Mouse (Mus musculus) limb, embryonic 15.5 days (tissue): ENCODE results near the gene 1110008L16Rik. TPM values are rescaled to one million over a fixed set of nuclear protein-coding genes. Genes with fewer than 3 reads are reported as not detected.
"Not testable (repeated sequence)": the region's sequence is repeated elsewhere in the genome, so short reads cannot be mapped to it uniquely, and the experiment has no call there.

Experiments
- ATAC-seq: fragments of 200-750 bp; cut with Nextera tagmentation; 2 replicates; pipeline ENCODE4 v1.8.0; 2017; ENCODE audit warnings: low read depth, moderate TSS enrichment; ENCODE audit not compliant: insufficient number of reproducible peaks, low FRiP score, low TSS enrichment
- H3K27ac ChIP-seq: fragments of 300-500 bp; sonication (generic); 2 replicates; pipeline ENCODE4 v1.5.1; 2015; ENCODE audit warnings: moderate library complexity, mild to moderate bottlenecking, inconsistent platforms
- H3K27me3 ChIP-seq: fragments of 300-500 bp; sonication (generic); 2 replicates; pipeline ENCODE4 v1.6.1; 2015; ENCODE audit warnings: inconsistent platforms
- H3K36me3 ChIP-seq: fragments of 300-500 bp; sonication (generic); 2 replicates; pipeline ENCODE4 v1.6.1; 2015; ENCODE audit warnings: inconsistent platforms
- H3K4me1 ChIP-seq: fragments of 300-500 bp; sonication (generic); 2 replicates; pipeline ENCODE4 v1.6.1; 2015; ENCODE audit warnings: inconsistent platforms
- H3K4me2 ChIP-seq: fragments of 300-500 bp; sonication (generic); 2 replicates; pipeline ENCODE4 v1.6.1; 2015; ENCODE audit warnings: mild to moderate bottlenecking, inconsistent platforms
- H3K4me3 ChIP-seq: fragments of 300-500 bp; sonication (generic); 2 replicates; pipeline ENCODE4 v1.5.1; 2015; ENCODE audit warnings: mild to moderate bottlenecking, inconsistent platforms
- H3K9ac ChIP-seq: fragments of 300-500 bp; sonication (generic); 2 replicates; pipeline ENCODE4 v1.6.1; 2015; ENCODE audit warnings: inconsistent platforms
- H3K9me3 ChIP-seq: fragments of 300-500 bp; sonication (generic); 2 replicates; pipeline ENCODE4 v1.6.1; 2016; ENCODE audit warnings: inconsistent platforms
- WGBS: fragments of 180-500 bp; shearing (Covaris S2); methylation state at CpG from one replicate; pipeline ENCODE4 v1.1.7; 2015; 5-methylcytosine and 5-hydroxymethylcytosine counted together
- polyA plus RNA-seq: library from polyadenylated mRNA; unstranded; fragments of >200 nt; fragmentation: Nextera tagmentation; extraction: Ambion mirVana; gene quantifications from 2 replicates; pipeline ENCODE4 v1.2.1, GENCODE M21; 2015

Gene 1110008L16Rik
- polyA plus RNA-seq, 1 experiment from 2014 or later = 14.2 TPM

DNA sequence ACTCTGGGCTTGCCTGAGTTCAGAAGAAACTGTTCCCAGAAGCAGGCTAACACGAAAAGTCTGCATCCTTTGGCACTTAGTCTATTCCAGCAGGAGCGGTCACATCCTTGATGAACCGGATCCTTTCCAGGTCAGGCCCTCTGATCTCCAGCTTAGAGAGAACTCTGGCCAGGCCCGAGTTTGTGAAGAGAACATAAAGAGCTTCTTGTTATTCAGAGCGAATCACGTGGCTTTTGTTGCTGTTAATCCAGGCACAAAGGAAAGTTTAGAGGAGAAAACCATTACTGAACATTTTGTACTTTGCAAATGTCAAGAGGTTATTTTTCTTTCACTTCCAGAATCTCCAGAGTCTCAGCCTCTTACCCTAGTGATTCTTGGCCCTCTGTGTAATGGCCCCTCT is 86.6 kb downstream of the 1110008L16Rik start:
- no peak overlapping the region for H3K9ac ChIP-seq
- WGBS = 74% methylated on average over 6 of the region's 6 CpGs
- H3K27ac ChIP-seq = no peak overlapping the region
- ATAC-seq = no peak
- H3K4me1 ChIP-seq = 0 out of 2 replicates have a peak, but pooled peaks cover 11% of the 10 kb centered on the region
- peaks cover 6% of the 10 kb centered on the region for H3K36me3 ChIP-seq
- no peaks in the 10 kb centered on the region for H3K9me3 ChIP-seq
- H3K4me3 ChIP-seq = no peak overlapping the region
- H3K27me3 ChIP-seq = no peaks in the 10 kb centered on the region
- no peak overlapping the region for H3K4me2 ChIP-seq

DNA sequence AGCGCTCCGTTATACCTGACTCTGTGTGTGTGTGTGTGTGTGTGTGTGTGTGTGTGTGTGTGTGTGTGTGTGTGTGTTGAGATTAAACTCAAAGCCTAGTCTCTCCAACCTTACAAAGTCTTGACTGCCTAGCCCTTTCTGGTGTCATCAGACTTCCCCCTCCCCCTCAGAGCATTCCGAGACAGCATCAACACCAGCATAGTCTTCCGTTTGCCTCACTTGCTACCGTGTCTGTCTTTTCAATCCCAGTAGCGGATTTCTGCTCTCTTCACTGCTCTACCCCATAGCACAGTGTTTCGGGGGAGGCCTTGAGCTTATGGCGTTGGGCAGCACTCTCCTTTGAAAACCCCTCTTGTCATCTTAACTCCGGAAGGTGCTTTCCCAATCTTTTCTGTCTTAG is 87.1 kb downstream of the 1110008L16Rik start:
- Histone ChIP-seq H3K27ac (no peak overlapping the region), H3K4me1 (0 out of 2 replicates have a peak, but pooled peaks cover 11% of the 10 kb centered on the region), H3K27me3 (no peaks in the 10 kb centered on the region), H3K36me3 (peaks cover 6% of the 10 kb centered on the region), H3K9me3 (no peaks in the 10 kb centered on the region), H3K9ac (no peak overlapping the region), H3K4me2 (no peak overlapping the region), H3K4me3 (no peak overlapping the region)
- ATAC-seq = no peak
- WGBS = 76% methylated on average over 9 of the region's 9 CpGs

DNA sequence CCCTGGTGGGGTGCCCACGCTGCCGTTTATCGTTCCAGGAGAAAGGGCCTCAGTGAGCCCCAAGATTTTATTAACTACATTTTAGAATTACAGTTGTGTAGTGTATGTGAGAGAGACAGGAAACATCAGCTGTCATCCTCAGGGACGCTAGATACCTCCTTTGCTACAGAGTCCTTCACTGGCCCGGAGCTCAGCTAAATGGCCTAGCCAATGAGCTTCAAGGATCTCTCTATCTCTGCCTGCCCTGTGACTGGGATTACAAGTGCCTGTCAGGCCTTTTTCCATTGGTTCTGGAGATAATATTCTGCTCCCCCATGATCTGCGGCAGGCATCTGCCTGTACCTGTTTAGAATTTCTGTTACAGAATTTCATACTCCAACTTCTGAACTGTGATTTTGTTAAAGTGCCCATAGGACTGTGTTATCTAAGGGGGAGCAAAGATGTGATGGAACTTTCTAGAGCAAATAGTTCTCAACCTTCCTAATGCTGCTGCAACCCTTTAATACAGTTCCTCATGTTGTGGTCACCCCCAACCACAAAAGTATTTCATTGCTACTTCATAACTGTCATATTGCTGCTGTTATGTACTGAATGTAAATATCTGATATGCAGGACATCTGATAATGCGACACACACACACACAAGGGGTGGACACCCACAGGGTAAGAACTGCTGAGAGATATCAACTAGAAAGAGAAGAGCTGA is 87.9 kb downstream of the 1110008L16Rik start:
- no peaks in the 10 kb centered on the region for H3K9me3 ChIP-seq
- no peak overlapping the region for H3K4me2 ChIP-seq
- 73% methylated on average over 7 of the region's 7 CpGs for WGBS
- no peak for ATAC-seq
- H3K27ac ChIP-seq = no peak overlapping the region
- no peak overlapping the region for H3K9ac ChIP-seq
- H3K36me3 ChIP-seq = peaks cover 5% of the 10 kb centered on the region
- H3K4me3 ChIP-seq = no peak overlapping the region
- 0 out of 2 replicates have a peak, but pooled peaks cover 11% of the 10 kb centered on the region for H3K4me1 ChIP-seq
- no peaks in the 10 kb centered on the region for H3K27me3 ChIP-seq

DNA sequence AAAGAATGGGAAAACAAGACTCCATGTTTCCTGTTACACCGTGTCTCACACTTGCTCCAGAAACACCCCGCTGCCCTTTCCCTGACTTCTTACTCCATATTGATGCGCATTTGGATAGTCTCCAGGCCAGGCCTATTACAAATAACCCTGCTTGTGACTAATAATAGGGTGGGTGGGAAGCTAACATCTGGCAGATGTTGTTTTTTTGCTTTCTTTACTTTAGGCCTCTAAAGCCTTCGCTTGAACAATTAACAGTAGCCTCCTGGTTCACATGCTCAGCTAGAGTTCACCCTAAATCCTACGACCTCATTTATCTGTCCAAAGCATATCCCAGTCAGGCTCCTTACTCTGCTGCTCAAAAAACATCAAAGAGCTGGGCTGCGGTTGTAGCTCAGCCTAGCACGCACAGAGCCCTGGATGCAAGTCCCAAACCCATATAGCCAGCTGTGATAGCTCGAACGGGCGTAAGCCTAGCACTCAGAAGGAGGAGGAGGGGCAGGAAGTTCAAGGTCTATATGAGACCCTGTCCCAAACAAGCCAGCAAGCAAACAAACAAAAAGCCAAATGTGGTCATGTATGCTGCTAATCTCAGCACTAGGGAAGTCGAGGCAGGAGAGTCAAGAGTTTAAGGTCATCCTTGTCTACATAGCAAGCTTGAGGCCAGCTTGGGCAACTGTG is 88.5 kb downstream of the 1110008L16Rik start:
- no peak overlapping the region for H3K27ac ChIP-seq
- no peaks in the 10 kb centered on the region for H3K36me3 ChIP-seq
- no peaks in the 10 kb centered on the region for H3K27me3 ChIP-seq
- H3K4me1 ChIP-seq = 0 out of 2 replicates have a peak, but pooled peaks cover 11% of the 10 kb centered on the region
- WGBS = 58% methylated on average over 11 of the region's 11 CpGs
- H3K9ac ChIP-seq = no peak overlapping the region
- H3K4me3 ChIP-seq = no peak overlapping the region
- no peak for ATAC-seq
- H3K4me2 ChIP-seq = no peak overlapping the region
- no peaks in the 10 kb centered on the region for H3K9me3 ChIP-seq

DNA sequence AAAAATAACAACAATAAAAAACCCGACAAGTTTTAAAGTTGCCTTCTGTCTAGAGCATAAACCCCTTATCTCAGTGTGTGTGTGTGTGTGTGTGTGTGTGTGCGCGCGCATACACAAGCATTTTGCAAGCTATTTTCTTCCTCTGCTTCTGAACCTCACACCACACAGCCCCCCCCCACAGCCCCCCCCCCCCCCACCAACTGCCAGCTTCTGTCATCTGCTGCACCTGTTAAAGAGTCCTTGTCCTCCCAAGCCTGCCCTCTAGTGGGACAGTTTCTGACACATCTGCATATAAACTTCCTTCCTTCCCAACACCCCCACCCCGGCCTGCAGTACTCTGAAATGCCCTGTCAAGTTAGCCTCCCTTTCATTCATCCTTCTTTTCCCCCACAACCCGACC is 89.1 kb downstream of the 1110008L16Rik start:
- Histone ChIP-seq H3K9ac (no peak overlapping the region), H3K4me3 (no peak overlapping the region), H3K27ac (no peak overlapping the region), H3K36me3 (no peaks in the 10 kb centered on the region), H3K4me1 (0 out of 2 replicates have a peak, but pooled peaks cover 11% of the 10 kb centered on the region), H3K4me2 (no peak overlapping the region), H3K9me3 (no peaks in the 10 kb centered on the region), H3K27me3 (no peaks in the 10 kb centered on the region)
- ATAC-seq = no peak
- WGBS = 71% methylated on average over 6 of the region's 6 CpGs

DNA sequence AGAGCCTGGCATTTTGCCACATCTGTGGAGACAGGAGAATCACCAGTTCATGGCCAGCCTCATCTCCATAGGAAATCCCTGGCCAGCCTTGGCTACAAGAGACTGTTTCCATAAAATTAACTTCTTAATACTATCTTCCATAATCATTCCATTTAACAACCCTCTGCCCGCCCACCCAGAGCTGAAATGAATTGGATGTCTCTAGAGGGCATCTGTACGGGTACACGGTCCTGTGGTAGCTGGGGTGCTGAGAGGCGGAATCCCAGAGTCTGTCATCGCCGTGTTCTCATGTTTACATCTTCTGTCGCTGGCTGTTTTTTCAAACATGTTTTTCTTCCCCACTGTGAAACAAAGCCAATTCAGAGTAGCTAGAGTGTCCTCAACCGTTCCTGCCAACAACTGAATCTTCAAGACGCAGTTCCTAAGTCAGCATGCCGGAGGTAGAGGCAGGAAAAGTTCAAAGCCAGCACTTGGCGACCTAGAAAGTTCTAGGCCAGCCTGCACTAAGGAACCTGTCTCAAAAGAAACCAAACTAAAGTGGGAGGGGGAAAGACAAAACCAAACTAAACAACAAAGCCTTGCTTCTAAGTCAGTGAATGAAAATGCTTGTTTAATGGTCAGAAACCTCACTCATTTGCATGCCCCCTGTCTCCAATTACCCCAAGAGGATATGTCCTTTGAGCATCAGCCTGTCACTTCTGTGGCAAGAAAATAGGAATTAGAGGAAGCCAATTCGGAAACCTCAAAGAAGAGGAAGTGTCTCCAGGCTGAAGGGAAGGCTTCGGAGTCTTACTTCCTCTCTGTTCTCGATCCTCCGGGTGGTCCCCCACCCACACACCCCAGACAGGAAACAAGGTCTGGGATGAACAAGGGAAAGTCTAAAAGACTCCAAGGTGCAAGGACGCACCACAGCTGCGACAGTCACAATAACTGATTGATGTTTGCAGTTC is 90.0 kb downstream of the 1110008L16Rik start:
- H3K36me3 ChIP-seq = no peaks in the 10 kb centered on the region
- H3K9me3 ChIP-seq = no peaks in the 10 kb centered on the region
- no peak for ATAC-seq
- H3K4me1 ChIP-seq = 0 out of 2 replicates have a peak, but pooled peaks cover 7% of the 10 kb centered on the region
- H3K27me3 ChIP-seq = no peaks in the 10 kb centered on the region
- H3K4me2 ChIP-seq = no peak overlapping the region
- H3K9ac ChIP-seq = no peak overlapping the region
- H3K27ac ChIP-seq = peak overlapping the region; percentile 61; the same call in 1 of the 2 replicates
- 73% methylated on average over 17 of the region's 17 CpGs for WGBS
- no peak overlapping the region for H3K4me3 ChIP-seq

DNA sequence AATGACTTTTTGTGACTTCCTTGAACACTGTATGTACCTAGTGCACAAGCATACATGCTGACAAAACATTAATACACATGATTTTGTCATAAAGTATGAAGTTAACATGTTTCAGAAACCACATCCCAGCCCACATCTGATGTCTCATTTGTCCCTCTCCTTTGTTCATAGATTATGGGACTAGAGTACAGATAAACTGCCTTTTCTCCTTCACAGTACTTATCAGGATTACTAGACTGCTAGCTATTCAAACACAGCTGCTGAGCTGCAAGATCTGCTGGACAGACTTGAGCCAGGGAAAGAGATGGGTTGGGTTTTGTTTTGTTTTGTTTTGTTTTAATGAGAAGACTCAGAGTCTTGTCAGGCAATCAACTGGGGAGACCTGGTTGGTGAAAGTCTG is 92.7 kb downstream of the 1110008L16Rik start:
- Histone ChIP-seq H3K9ac (no peak overlapping the region), H3K4me2 (no peak overlapping the region), H3K27me3 (no peaks in the 10 kb centered on the region), H3K27ac (no peak overlapping the region), H3K36me3 (no peaks in the 10 kb centered on the region), H3K9me3 (no peaks in the 10 kb centered on the region), H3K4me1 (0 out of 2 replicates have a peak, but pooled peaks cover 7% of the 10 kb centered on the region), H3K4me3 (no peak overlapping the region)
- no peak for ATAC-seq

DNA sequence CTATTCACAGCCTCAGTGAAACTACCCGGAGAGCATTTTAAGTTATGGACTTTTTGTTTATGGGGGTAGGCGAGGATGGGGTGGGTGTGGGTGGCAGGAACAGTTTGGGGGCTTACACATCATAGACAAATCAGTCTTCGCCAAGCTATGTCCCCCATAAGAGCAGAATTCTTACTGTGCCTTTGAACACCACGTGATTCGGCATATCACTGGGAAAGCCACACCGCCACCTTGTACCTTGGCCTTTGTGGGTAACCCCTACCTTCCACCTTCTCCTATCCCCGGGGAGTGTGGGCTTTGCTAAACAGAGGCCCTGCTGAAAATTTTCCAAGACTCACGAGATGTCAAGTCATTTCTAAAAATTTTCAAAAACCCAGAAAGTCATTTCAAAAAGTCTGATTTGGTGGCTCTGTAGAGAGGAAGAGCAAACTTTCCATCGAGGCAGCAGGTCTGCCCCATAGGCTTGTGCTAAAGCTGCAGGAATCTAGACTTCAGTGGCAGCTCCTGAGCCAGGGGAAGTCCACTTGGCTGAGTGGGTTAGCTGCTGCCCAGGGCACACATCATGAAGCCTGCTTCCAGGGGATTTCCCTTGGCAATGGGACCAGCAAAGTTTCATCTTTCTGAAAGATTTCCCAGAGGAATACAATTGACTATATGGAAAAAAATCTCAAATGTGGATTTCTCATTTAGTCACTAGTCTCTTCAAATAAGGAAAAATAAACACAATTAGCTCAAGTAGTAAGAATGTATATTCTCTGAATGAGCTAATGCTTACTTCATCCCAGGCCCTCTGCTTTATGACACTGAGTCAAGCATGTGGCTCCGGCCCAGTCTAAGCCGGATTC is 93.6 kb downstream of the 1110008L16Rik start:
- H3K36me3 ChIP-seq = no peaks in the 10 kb centered on the region
- no peaks in the 10 kb centered on the region for H3K27me3 ChIP-seq
- peaks cover 8% of the 10 kb centered on the region for H3K4me1 ChIP-seq
- no peak overlapping the region for H3K9ac ChIP-seq
- no peak overlapping the region for H3K4me3 ChIP-seq
- H3K4me2 ChIP-seq = no peak overlapping the region
- WGBS = 83% methylated on average over 11 of the region's 11 CpGs
- no peaks in the 10 kb centered on the region for H3K9me3 ChIP-seq
- no peak overlapping the region for H3K27ac ChIP-seq
- no peak for ATAC-seq

DNA sequence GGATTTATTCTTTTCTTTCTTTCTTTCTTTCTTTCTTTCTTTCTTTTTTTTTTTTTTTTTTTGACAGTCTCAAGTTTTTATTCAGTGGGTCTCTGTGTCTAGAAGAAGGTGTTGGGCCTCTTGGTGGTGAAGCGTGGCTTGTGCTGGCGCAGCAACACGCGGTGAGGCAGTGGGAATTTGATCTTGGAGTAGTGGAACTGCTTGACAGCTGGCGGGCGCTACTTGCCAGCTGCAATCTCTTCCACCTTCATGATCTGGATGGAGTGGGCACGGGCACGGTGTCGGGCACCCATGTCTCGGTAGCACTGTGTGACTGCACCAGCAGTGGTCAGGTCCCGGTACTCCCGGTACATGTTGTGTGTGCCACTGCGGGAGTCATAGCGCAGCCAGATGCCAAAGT is 96.2 kb downstream of the 1110008L16Rik start:
- ATAC-seq = not testable (repeated sequence)

DNA sequence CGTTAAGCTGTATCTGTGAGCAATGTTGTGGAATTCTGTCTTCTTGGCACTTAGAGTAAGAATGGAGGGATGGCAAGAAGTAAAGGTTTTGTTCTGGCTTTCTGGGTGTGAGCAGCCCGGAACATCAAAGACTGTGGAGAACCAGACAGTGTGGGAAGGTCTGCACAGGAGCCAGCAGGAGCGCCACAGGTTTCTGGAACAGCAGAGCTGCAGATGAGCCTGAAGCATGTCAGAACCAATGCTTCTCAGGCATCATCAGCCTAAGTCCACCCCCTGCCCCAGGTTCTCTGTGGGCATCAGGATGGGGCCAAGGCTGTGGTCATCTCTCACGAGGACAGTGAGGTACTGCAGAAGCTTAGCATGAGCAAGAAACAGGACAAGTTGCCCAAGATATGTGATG is 97.2 kb downstream of the 1110008L16Rik start:
- Histone ChIP-seq H3K36me3 (no peaks in the 10 kb centered on the region), H3K9me3 (no peaks in the 10 kb centered on the region), H3K4me3 (no peak overlapping the region), H3K9ac (no peak overlapping the region), H3K27ac (no peak overlapping the region), H3K4me2 (no peak overlapping the region), H3K27me3 (no peaks in the 10 kb centered on the region), H3K4me1 (peaks cover 15% of the 10 kb centered on the region)
- 91% methylated on average over 4 of the region's 4 CpGs for WGBS
- no peak for ATAC-seq

More for the DNA sequence above, 96.2 kb downstream of the 1110008L16Rik start:
- H3K9me3 ChIP-seq, H3K36me3 ChIP-seq, H3K27ac ChIP-seq, H3K4me2 ChIP-seq, H3K9ac ChIP-seq, H3K4me3 ChIP-seq, H3K27me3 ChIP-seq: not testable (repeated sequence)
- 89% methylated on average over 14 of the region's 14 CpGs for WGBS
- H3K4me1 ChIP-seq = peaks cover 15% of the 10 kb centered on the region
